In genomic region chr2:22788658-22789057, GRCm38 (mm10) we compare ENCODE assay signal across 30 mouse cellular contexts.
"Had no signal": no experiment of that assay in that cellular context is flagged by ENCODE, and none has a peak within 500 bp of the region (broad histone marks: within the 10 kb centered on the region; RNA-seq: fewer than 3 reads in every experiment).

No protein-coding gene starts in this region.

- DNase-seq: heart, postnatal 10 days; heart, postnatal 14 days; heart, postnatal 36 days; heart, postnatal 4 days; kidney, adult 11 months; kidney, adult 18-20 months; kidney, adult 2 months; kidney, adult 8-10 months; kidney, adult 9 months; kidney, postnatal 10 days; kidney, postnatal 14 days; kidney, postnatal 25 days; kidney, postnatal 36 days; kidney, postnatal 4 days; layer of hippocampus, adult 9-11 months; layer of hippocampus, postnatal 36 days had no signal

- H3K27me3 ChIP-seq: heart, embryonic 12.5 days; heart, embryonic 13.5 days; heart, embryonic 15.5 days; hindbrain, embryonic 12.5 days; hindbrain, embryonic 13.5 days; hindbrain, embryonic 15.5 days; intestine, embryonic 15.5 days; kidney, embryonic 15.5 days had no signal

- H3K9me3 ChIP-seq: heart, embryonic 12.5 days; heart, embryonic 13.5 days; heart, embryonic 15.5 days; hindbrain, embryonic 10.5 days; hindbrain, embryonic 12.5 days; hindbrain, embryonic 13.5 days; hindbrain, embryonic 15.5 days; intestine, embryonic 15.5 days; kidney, embryonic 15.5 days had no signal

- H3K4me1 ChIP-seq: heart, embryonic 12.5 days; heart, embryonic 13.5 days; heart, embryonic 15.5 days; hindbrain, embryonic 10.5 days; hindbrain, embryonic 12.5 days; hindbrain, embryonic 13.5 days; hindbrain, embryonic 15.5 days; intestine, embryonic 15.5 days; kidney, embryonic 15.5 days had no signal

- H3K9ac ChIP-seq: heart, embryonic 12.5 days; heart, embryonic 13.5 days; heart, embryonic 15.5 days; hindbrain, embryonic 12.5 days; hindbrain, embryonic 13.5 days; hindbrain, embryonic 14.5 days; hindbrain, embryonic 15.5 days; intestine, embryonic 15.5 days; kidney, embryonic 15.5 days had no signal

- H3K27ac ChIP-seq: heart, embryonic 13.5 days; heart, embryonic 15.5 days; hindbrain, embryonic 10.5 days; hindbrain, embryonic 12.5 days; hindbrain, embryonic 13.5 days; hindbrain, embryonic 14.5 days; hindbrain, embryonic 15.5 days; hindbrain, postnatal 0 days; intestine, embryonic 15.5 days; kidney, embryonic 15.5 days; kidney, postnatal 0 days; layer of hippocampus, adult 2 months; left cerebral cortex, adult 2 months had no signal

- H3K36me3 ChIP-seq: heart, embryonic 12.5 days; heart, embryonic 13.5 days; heart, embryonic 15.5 days; hindbrain, embryonic 10.5 days; hindbrain, embryonic 12.5 days; hindbrain, embryonic 13.5 days; hindbrain, embryonic 15.5 days; intestine, embryonic 15.5 days; kidney, embryonic 15.5 days had no signal

- H3K4me2 ChIP-seq: heart, embryonic 12.5 days; heart, embryonic 13.5 days; heart, embryonic 15.5 days; hindbrain, embryonic 12.5 days; hindbrain, embryonic 13.5 days; hindbrain, embryonic 14.5 days; hindbrain, embryonic 15.5 days; intestine, embryonic 15.5 days; kidney, embryonic 15.5 days had no signal

- H3K4me3 ChIP-seq: heart, embryonic 12.5 days; heart, embryonic 13.5 days; heart, embryonic 15.5 days; hindbrain, embryonic 10.5 days; hindbrain, embryonic 12.5 days; hindbrain, embryonic 13.5 days; hindbrain, embryonic 15.5 days; intestine, embryonic 15.5 days; kidney, embryonic 15.5 days; layer of hippocampus, adult 2 months; left cerebral cortex, adult 2 months had no signal
